Comparison of ENCODE assay signal across 16 mouse cellular contexts in genomic region chr19:56544681-56545388, GRCm38 (mm10). TPM values are rescaled to one million over a fixed set of nuclear protein-coding genes. Genes with fewer than 3 reads are reported as not detected.
DNase-seq lines count a peak whose midpoint lies in the region; ATAC-seq and TF ChIP-seq lines count a peak whose summit lies in the region.
"Had no signal": no experiment of that assay in that cellular context is flagged by ENCODE, and none has a peak within 500 bp of the region (broad histone marks: within the 10 kb centered on the region; RNA-seq: fewer than 3 reads in every experiment).

No protein-coding gene starts in this region.

- no peak overlapping the region for H3K4me2 ChIP-seq in kidney, postnatal 0 days (ENCODE audit: low read length)
- no peak overlapping the region for H3K4me2 ChIP-seq in kidney, embryonic 14.5 days (replicated peaks; ENCODE audit: low read depth, low read length)
- H3K4me2 ChIP-seq: forebrain, embryonic 13.5 days; midbrain, embryonic 11.5 days had no signal

- no peaks in the 10 kb centered on the region for H3K27me3 ChIP-seq in kidney, postnatal 0 days (ENCODE audit: insufficient read depth, low read length)
- no peaks in the 10 kb centered on the region for H3K27me3 ChIP-seq in kidney, embryonic 14.5 days (ENCODE audit: control insufficient read depth, insufficient read depth, low read length)
- no peaks in the 10 kb centered on the region for H3K27me3 ChIP-seq in spleen, adult 2 months (ENCODE audit: control insufficient read depth, insufficient read depth, low read length)
- H3K27me3 ChIP-seq in limb, embryonic 10.5 days (ENCODE audit: low read depth, poor library complexity, severe bottlenecking), result no peaks in the 10 kb centered on the region
- H3K27me3 ChIP-seq: forebrain, embryonic 13.5 days had no signal

- peak; percentile 12 for DNase-seq in kidney, postnatal 0 days (ENCODE audit: low spot score)
- DNase-seq in spleen, adult 2 months (ENCODE audit: low read depth in 1 of 2, low spot score in 2 of 2), result no peak
- no peak for DNase-seq in spleen, postnatal 36 days (ENCODE audit: low spot score in 2 of 2)
- peak; percentile 58 for DNase-seq in lung, postnatal 25 days (ENCODE audit: low spot score)
- DNase-seq in adrenal gland, postnatal 4 days (ENCODE audit: low spot score in 2 of 2), result no peak
- no peak for DNase-seq in limb, embryonic 10.5 days (ENCODE audit: low spot score)
- DNase-seq: adrenal gland, postnatal 14 days; cerebellum, postnatal 10 days; embryo, embryonic 11 days; kidney, postnatal 36 days; right cerebral cortex, adult 18-20 months had no signal

- H3K27ac ChIP-seq in kidney, postnatal 0 days, result no peak overlapping the region
- no peak overlapping the region for H3K27ac ChIP-seq in kidney, embryonic 14.5 days (ENCODE audit: low read depth, low read length)
- 0 out of 2 replicates have a peak overlapping the region, but pooled peaks have one; percentile 43 for H3K27ac ChIP-seq in spleen, adult 2 months (ENCODE audit: insufficient read depth, low read length)
- H3K27ac ChIP-seq in limb, embryonic 10.5 days, result no peak overlapping the region
- H3K27ac ChIP-seq: forebrain, embryonic 13.5 days; hindbrain, postnatal 0 days had no signal

- no peak overlapping the region for H3K4me3 ChIP-seq in kidney, postnatal 0 days (replicated peaks; ENCODE audit: low read depth, low read length)
- no peak overlapping the region for H3K4me3 ChIP-seq in kidney, embryonic 14.5 days (ENCODE audit: low read length)
- no peak overlapping the region for H3K4me3 ChIP-seq in spleen, adult 2 months (ENCODE audit: extremely low read depth, insufficient read depth, insufficient read length)
- no peak overlapping the region for H3K4me3 ChIP-seq in limb, embryonic 10.5 days
- H3K4me3 ChIP-seq: forebrain, embryonic 13.5 days had no signal

- peaks cover 4% of the 10 kb centered on the region for H3K4me1 ChIP-seq in kidney, postnatal 0 days (replicated peaks; ENCODE audit: insufficient read depth, low read length)
- peaks cover 9% of the 10 kb centered on the region for H3K4me1 ChIP-seq in kidney, embryonic 14.5 days (ENCODE audit: control insufficient read depth, insufficient read depth, low read length)
- peaks cover 2% of the 10 kb centered on the region; the same call in 1 of the 2 replicates for H3K4me1 ChIP-seq in spleen, adult 2 months (ENCODE audit: control insufficient read depth, insufficient read depth, insufficient read length)
- H3K4me1 ChIP-seq in limb, embryonic 10.5 days, result peaks cover 17% of the 10 kb centered on the region

- H3K36me3 ChIP-seq in kidney, postnatal 0 days (ENCODE audit: insufficient read depth, low read length), result 0 out of 2 replicates have a peak, but pooled peaks cover 6% of the 10 kb centered on the region
- peaks cover 21% of the 10 kb centered on the region; the same call in 1 of the 2 replicates for H3K36me3 ChIP-seq in kidney, embryonic 14.5 days (ENCODE audit: control insufficient read depth, insufficient read depth, low read length)
- peaks cover 1% of the 10 kb centered on the region; the same call in 1 of the 2 replicates for H3K36me3 ChIP-seq in spleen, adult 2 months (ENCODE audit: control insufficient read depth, insufficient read depth, low read length)
- peaks cover 42% of the 10 kb centered on the region for H3K36me3 ChIP-seq in limb, embryonic 10.5 days

- WGBS in kidney, postnatal 0 days, result 79% methylated on average over 13 of the region's 13 CpGs
- 81% methylated on average over 13 of the region's 13 CpGs for WGBS in kidney, embryonic 14.5 days
- 94% methylated on average over 13 of the region's 13 CpGs for WGBS in spleen, adult 2 months
- 93% methylated on average over 13 of the region's 13 CpGs for WGBS in limb, embryonic 10.5 days

- ATAC-seq in kidney, postnatal 0 days (replicated peaks; ENCODE audit: low FRiP score, low read depth), result no peak
- no peak for ATAC-seq in kidney, embryonic 14.5 days (ENCODE audit: low FRiP score, low TSS enrichment)
- ATAC-seq: CD4-positive, CD25-positive, alpha-beta regulatory T cell, adult 4 months; forebrain, embryonic 13.5 days; hindbrain, postnatal 0 days had no signal

- no peak for TF ChIP-seq POLR2A in spleen, adult 2 months (IDR thresholded peaks at IDR 0.05; ENCODE audit: low read depth, low read length)

- H3K9ac ChIP-seq in kidney, postnatal 0 days (ENCODE audit: low read depth, low read length), result no peak overlapping the region
- no peak overlapping the region for H3K9ac ChIP-seq in kidney, embryonic 14.5 days (ENCODE audit: low read depth, low read length)
- H3K9ac ChIP-seq: forebrain, embryonic 13.5 days had no signal

- no peak for TF ChIP-seq CTCF in kidney, postnatal 0 days (IDR thresholded peaks at IDR 0.05; ENCODE audit: low read depth)
- TF ChIP-seq CTCF in spleen, adult 2 months (IDR thresholded peaks at IDR 0.05; ENCODE audit: extremely low read depth, insufficient read depth, insufficient read length, insufficient replicate concordance), result no peak

- H3K9me3 ChIP-seq in kidney, postnatal 0 days (replicated peaks; ENCODE audit: low read length), result no peaks in the 10 kb centered on the region
- no peaks in the 10 kb centered on the region for H3K9me3 ChIP-seq in kidney, embryonic 14.5 days (ENCODE audit: control insufficient read depth, low read length)
- no peaks in the 10 kb centered on the region for H3K9me3 ChIP-seq in limb, embryonic 10.5 days (replicated peaks)
- H3K9me3 ChIP-seq: forebrain, embryonic 13.5 days had no signal

RNA-seq across cellular contexts. Expression of gene Dclre1a, which starts 3.2 kb away (rescaled TPM):
- polyA plus RNA-seq in kidney, postnatal 0 days (2015; fragmentation: Nextera tagmentation; extraction: Ambion mirVana), result 17.1 and 18.3 TPM in 2 replicates
- polyA plus RNA-seq in kidney, embryonic 14.5 days (2014; fragmentation: Nextera tagmentation; extraction: Ambion mirVana), result 13.0 and 19.8 TPM in 2 replicates
- polyA plus RNA-seq in spleen, adult 2 months (2012; rRNA removed), result 2.6 TPM in 2 replicates
- total RNA-seq in adrenal gland, postnatal 4 days (2021), result 10 to 100 TPM; 17.2 to 19.0 TPM
- polyA plus RNA-seq in limb, embryonic 10.5 days (2016; fragmentation: Nextera tagmentation; extraction: Ambion mirVana), result 17.1 and 20.9 TPM in 2 replicates

RNA-seq across cellular contexts. Expression of gene Nhlrc2, which starts 3.2 kb away (rescaled TPM):
- polyA plus RNA-seq in kidney, postnatal 0 days (2015; fragmentation: Nextera tagmentation; extraction: Ambion mirVana), result 11.5 and 12.4 TPM in 2 replicates
- polyA plus RNA-seq in kidney, embryonic 14.5 days (2014; fragmentation: Nextera tagmentation; extraction: Ambion mirVana), result 11.8 and 17.8 TPM in 2 replicates
- polyA plus RNA-seq in spleen, adult 2 months (2012; rRNA removed), result 4.7 and 5.2 TPM in 2 replicates
- total RNA-seq in adrenal gland, postnatal 4 days (2021), result 10 to 100 TPM; 24.0 to 25.5 TPM
- 15.3 and 16.6 TPM in 2 replicates for polyA plus RNA-seq in limb, embryonic 10.5 days (2016; fragmentation: Nextera tagmentation; extraction: Ambion mirVana)

Comparison
In these comparisons a context has a peak if more than half of its experiments do, and no peak if none do; other contexts are left out.
1. DNase-seq: peak in kidney, postnatal 0 days (single experiment) and lung, postnatal 25 days (single experiment); none in spleen, adult 2 months (0 of 2), spleen, postnatal 36 days (0 of 2), adrenal gland, postnatal 4 days (0 of 2) and limb, embryonic 10.5 days (single experiment).